In genomic region chr12:69198164-69198535, GRCm38 (mm10) we compare ENCODE assay signal across 8 mouse cellular contexts. TPM values are rescaled to one million over a fixed set of nuclear protein-coding genes. Genes with fewer than 3 reads are reported as not detected.
DNase-seq lines count a peak whose midpoint lies in the region; ATAC-seq and TF ChIP-seq lines count a peak whose summit lies in the region.

Gene Dnaaf2 (minus strand): TSS chr12:69198429.

- peaks cover 17% of the 10 kb centered on the region for H3K4me1 ChIP-seq in forebrain, postnatal 0 days (ENCODE audit: insufficient read depth)
- peaks cover 29% of the 10 kb centered on the region for H3K4me1 ChIP-seq in hindbrain, embryonic 13.5 days (replicated peaks)
- H3K4me1 ChIP-seq in lung, embryonic 16.5 days (replicated peaks; ENCODE audit: control insufficient read depth, insufficient read depth, low read length) = peaks cover 21% of the 10 kb centered on the region

- H3K27me3 ChIP-seq in forebrain, postnatal 0 days (ENCODE audit: insufficient read depth, low read length) = no peaks in the 10 kb centered on the region
- H3K27me3 ChIP-seq in hindbrain, embryonic 13.5 days = no peaks in the 10 kb centered on the region
- H3K27me3 ChIP-seq in lung, embryonic 16.5 days (ENCODE audit: control insufficient read depth, insufficient read depth, low read depth, low read length) = no peaks in the 10 kb centered on the region

- H3K9ac ChIP-seq in forebrain, postnatal 0 days = peak within 1 kb of the TSS; percentile 88
- peak within 1 kb of the TSS; percentile 90 for H3K9ac ChIP-seq in hindbrain, embryonic 13.5 days
- H3K9ac ChIP-seq in lung, embryonic 16.5 days (ENCODE audit: low read length) = peak within 1 kb of the TSS; percentile 84

- H3K9me3 ChIP-seq in forebrain, postnatal 0 days (ENCODE audit: low read length) = no peaks in the 10 kb centered on the region
- no peaks in the 10 kb centered on the region for H3K9me3 ChIP-seq in hindbrain, embryonic 13.5 days
- H3K9me3 ChIP-seq in lung, embryonic 16.5 days (ENCODE audit: control insufficient read depth, low read length) = no peaks in the 10 kb centered on the region

- peak; percentile 25 for ATAC-seq in forebrain, postnatal 0 days
- peak; percentile 32; the same call in 1 of the 2 replicates for ATAC-seq in hindbrain, embryonic 13.5 days (ENCODE audit: low FRiP score)
- peak; percentile 53 for ATAC-seq in lung, embryonic 16.5 days (ENCODE audit: low read depth)
- ATAC-seq in neutrophil, adult 5-6 weeks (ENCODE audit: extremely low read depth, insufficient number of reproducible peaks, low FRiP score, poor library complexity, severe bottlenecking) = 0 out of 2 replicates have a peak, but pooled peaks have one; percentile 7

- TF ChIP-seq CTCF in forebrain, postnatal 0 days (IDR thresholded peaks at IDR 0.05; ENCODE audit: low read depth) = no peak

- peak within 1 kb of the TSS; percentile 94 for H3K4me3 ChIP-seq in forebrain, postnatal 0 days (ENCODE audit: low read depth, low read length)
- H3K4me3 ChIP-seq in hindbrain, embryonic 13.5 days = peak within 1 kb of the TSS; percentile 86
- H3K4me3 ChIP-seq in lung, embryonic 16.5 days (ENCODE audit: low read length) = peak within 1 kb of the TSS; percentile 98

- peak within 1 kb of the TSS; percentile 94 for H3K27ac ChIP-seq in forebrain, postnatal 0 days (ENCODE audit: low read depth, low read length)
- peak within 1 kb of the TSS; percentile 94 for H3K27ac ChIP-seq in hindbrain, embryonic 13.5 days
- H3K27ac ChIP-seq in lung, embryonic 16.5 days (ENCODE audit: low read length) = peak within 1 kb of the TSS; percentile 86

- WGBS in forebrain, postnatal 0 days = 0% methylated on average over 18 of the region's 18 CpGs
- under 1% methylated on average over 18 of the region's 18 CpGs for WGBS in hindbrain, embryonic 13.5 days
- 1% methylated on average over 18 of the region's 18 CpGs for WGBS in lung, embryonic 16.5 days

- peak; percentile 71 for DNase-seq in ZHBTc4 (ENCODE audit: low read depth, low spot score)
- DNase-seq in cerebellum, adult 18-20 months = peak; percentile 66 to 74
- DNase-seq in forebrain, postnatal 0 days = peak; percentile 65
- DNase-seq in layer of hippocampus, adult 9-11 months = peak; percentile 60
- DNase-seq in yolk sac, embryonic 10.5 days (ENCODE audit: low spot score) = peak; percentile 85

- peaks cover 9% of the 10 kb centered on the region; the same call in 1 of the 2 replicates for H3K36me3 ChIP-seq in forebrain, postnatal 0 days (ENCODE audit: insufficient read depth)
- H3K36me3 ChIP-seq in hindbrain, embryonic 13.5 days = peaks cover 18% of the 10 kb centered on the region; the same call in 1 of the 2 replicates
- H3K36me3 ChIP-seq in lung, embryonic 16.5 days (ENCODE audit: control insufficient read depth, insufficient read depth, low read length) = peaks cover 12% of the 10 kb centered on the region

- H3K4me2 ChIP-seq in forebrain, postnatal 0 days (ENCODE audit: low read depth) = peak within 1 kb of the TSS; percentile 96
- H3K4me2 ChIP-seq in hindbrain, embryonic 13.5 days = peak within 1 kb of the TSS; percentile 95
- peak within 1 kb of the TSS; percentile 99 for H3K4me2 ChIP-seq in lung, embryonic 16.5 days (ENCODE audit: low read depth, low read length)

RNA-seq across cellular contexts. Expression of gene Dnaaf2, which starts in this region (rescaled TPM):
- 6.7 and 6.8 TPM in 2 replicates for total RNA-seq in forebrain, postnatal 0 days (2014; rRNA removed)
- polyA plus RNA-seq in forebrain, postnatal 0 days (2015; fragmentation: Nextera tagmentation; extraction: Ambion mirVana) = 8.4 and 9.4 TPM in 2 replicates
- 7.8 and 8.9 TPM in 2 replicates for polyA plus RNA-seq in hindbrain, embryonic 13.5 days (2015; fragmentation: Nextera tagmentation; extraction: Ambion mirVana)
- polyA plus RNA-seq in lung, embryonic 16.5 days (2015; fragmentation: Nextera tagmentation; extraction: Ambion mirVana) = 8.0 and 10.0 TPM in 2 replicates
- 0.74 and 0.93 TPM in 2 replicates for total RNA-seq in neutrophil, adult 5-6 weeks (2017)

Comparison
In these comparisons a context has a peak if more than half of its experiments do, and no peak if none do; other contexts are left out.
1. Peak in every context shown above with its lines: DNase-seq, ATAC-seq, H3K4me3 ChIP-seq and H3K27ac ChIP-seq.
2. Peak in ATAC-seq in neutrophil, adult 5-6 weeks; RNA of the gene not detected or under 1 TPM.